Mouse (Mus musculus) ZHBTc4 (cell line): ENCODE measurements at regions not wholly inside any gene's neighbourhood (a gene's known extent, or its start where the extent isn't known, plus 50 kb on each side); places are given as distances from the start of the nearest gene placed in this dataset.

ENCODE experiments used
- DNase-seq: peaks from one replicate; pipeline ENCODE4 v3.0.0-alpha.2; 2011; ENCODE audit warnings: low read depth, low spot score

DNA sequence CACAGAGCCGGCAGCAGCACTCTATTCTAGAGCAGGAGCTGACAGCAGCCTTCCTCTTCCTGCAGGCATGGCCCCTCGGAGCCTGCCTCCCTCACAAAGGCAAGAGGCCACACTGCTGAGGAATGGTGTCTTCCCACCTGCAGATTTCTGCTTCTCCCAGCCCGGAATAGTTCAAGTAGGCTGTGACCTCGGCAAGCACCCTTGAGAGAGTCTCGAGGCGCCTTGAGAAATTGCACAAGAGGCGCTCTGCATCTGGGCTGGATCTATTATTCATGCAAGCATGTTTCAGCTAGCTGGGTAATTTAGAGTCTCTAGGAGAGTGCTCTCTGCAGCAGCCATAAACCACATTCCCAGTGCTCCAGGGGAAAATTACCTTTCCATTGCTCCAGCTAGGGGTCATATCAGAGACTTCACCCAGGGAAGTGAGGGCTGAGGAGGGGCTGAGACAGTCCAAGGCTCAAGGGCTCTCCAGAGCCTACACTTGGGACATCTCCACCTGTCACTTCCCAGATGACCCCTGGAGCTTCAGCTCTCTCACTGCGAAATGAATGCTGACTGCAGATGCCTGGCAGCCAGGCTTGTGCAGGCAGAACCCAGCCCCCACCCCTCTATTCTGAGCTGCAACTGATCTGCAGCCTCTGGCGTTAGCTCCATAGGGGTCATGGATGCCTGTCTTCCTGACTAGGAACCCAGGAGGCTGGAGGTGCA, 247.9 kb upstream of the Myt1l start:
- DNase-seq = no peak

DNA sequence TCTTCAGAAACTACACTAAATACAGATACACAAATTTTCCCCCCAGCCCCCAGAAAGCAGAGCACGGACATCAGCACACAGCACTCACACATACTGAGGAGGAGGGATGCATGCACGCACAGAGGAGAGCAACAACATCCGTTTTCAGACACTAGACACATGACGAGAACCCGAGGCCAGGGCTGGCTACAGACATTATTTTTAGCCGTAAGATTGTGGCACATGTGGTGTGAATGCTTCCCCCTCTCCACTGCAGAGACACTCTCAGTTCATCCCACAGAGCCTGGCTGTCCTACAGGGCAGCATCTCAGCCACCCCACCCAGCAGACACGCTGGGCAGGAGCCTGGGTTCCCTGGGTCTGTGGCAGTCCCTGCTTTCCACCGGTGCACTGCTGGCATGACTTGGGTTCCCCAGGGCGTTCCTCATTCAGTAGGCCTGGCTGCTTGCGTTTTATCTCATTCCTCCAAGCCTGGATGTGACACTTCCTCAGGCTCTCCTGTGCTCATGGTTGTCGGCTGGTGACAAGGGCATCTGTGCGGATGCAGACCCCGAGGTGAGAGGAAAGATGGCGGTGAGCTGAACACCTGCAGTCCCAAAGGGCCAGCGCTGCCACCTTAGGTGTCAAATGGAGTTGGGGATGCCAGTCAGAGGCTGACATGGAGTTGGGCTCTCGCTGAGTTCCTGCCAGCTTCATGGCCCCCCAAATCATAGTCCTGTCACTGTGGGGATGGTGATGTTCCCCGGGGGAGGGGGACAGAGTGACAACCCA, 247.1 kb upstream of the Myt1l start:
- DNase-seq = no peak

DNA sequence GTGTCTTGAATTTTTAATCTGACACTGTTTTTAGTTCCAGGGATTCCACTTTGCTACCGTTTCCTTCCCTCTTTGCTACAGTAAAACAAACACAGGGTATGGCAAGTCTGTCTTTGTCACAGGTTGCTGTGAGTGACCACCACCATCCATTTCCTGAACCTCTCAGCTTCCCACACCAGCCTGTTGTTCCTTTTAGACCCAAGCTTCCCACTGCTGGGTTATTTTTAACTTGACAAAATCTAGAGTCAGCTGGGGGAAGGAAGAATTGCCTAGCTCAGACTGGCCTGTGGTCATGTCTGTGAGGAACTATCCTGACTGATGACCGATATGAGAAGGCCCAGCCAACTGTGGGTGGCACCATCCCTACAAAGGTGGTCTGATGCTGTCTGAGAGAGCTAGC, 239.4 kb upstream of the Myt1l start:
- no peak for DNase-seq

DNA sequence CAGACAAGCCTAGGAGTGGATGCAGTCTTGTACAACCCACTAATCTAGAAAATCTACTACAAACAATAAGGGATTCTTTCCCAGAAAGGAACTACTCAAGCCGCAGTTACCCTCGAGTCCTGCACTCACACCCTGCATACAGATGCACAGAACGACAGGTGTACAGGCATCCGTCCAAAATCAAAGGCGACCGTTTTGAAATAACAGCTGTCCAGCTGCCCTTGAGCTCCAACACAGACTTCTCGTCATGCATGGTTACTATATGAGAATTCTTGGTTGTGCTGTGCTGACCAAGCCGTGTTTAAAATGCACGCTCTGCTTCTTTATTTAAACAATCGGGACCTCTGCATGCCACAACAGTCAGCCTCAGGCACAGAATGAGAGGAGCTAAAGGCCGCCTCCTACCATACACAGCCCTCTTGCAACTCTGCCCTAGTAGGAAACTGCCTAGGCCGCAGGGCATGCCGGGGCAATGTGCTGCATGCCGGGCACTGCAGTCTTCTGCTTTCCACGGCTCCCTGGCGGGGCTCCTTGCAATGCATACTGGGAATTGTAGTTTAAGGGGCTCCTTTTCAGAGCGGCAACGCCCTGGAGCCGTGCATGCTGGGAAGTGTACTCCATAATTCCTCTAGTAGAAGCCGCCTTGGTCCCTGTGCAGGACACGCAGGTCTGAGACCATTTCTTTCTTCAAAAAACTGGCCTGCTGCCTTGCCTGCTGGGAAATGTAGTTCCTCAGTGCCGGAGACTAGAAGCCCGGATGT, 237.4 kb upstream of the Myt1l start:
- DNase-seq = peak; percentile 97

DNA sequence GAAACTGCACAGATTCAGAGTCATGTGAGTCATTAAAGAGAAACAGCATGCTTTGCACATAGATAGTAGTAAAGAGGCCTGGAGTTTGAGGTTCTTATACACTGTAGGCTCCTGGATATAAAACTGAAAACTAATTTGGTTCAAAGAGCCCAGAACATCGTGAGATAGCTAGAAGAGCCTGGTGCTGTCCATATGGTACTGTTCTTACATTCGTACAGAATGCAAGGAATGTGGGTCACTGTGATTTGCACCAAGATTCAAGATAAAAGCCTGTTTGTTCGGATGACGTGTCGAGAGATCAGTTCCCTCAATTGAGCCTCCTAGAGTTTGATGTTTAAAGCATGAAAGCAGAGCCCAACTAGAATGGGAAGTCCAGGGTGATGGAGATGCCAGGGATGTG, 230.2 kb upstream of the Myt1l start:
- DNase-seq = no peak

DNA sequence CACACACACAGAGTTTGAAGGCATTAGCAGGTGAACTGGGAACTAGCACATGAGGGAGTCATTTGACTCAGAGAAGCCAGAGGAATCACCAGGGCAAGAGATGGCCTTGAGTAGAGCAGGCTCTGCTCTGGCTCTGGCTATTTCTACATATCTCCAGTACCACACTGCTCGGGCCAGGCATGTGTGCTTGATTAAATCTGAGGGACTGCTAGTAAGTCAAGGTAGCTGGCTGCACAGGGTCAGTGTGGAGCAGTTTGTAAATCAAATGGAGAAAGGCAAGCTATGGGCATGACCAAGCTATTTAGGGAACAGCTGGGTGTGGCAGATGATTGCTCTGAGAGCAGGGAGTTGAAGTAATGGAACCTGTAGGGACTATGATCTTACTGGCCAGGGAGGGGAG, 212.5 kb upstream of the Myt1l start:
- DNase-seq = no peak

DNA sequence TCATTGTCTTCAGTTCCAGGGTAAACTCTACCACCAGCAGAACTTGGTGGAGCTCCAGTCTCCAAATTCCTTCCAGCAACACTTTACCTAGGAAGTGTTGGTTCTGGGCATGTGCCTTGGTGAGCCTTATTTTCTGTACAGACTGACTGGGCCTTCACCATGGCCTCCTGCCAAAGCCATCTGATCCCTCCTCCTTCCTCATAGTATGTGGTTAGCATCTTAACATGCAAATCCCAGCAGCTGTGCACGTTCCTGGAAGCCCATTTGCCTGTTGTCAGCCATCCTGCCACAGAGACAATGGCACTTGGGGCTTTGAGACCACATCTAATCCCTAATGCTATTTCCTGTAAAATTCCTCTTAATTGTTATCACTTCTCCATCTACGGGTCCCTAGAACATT, 206.7 kb upstream of the Myt1l start:
- DNase-seq = no peak

DNA sequence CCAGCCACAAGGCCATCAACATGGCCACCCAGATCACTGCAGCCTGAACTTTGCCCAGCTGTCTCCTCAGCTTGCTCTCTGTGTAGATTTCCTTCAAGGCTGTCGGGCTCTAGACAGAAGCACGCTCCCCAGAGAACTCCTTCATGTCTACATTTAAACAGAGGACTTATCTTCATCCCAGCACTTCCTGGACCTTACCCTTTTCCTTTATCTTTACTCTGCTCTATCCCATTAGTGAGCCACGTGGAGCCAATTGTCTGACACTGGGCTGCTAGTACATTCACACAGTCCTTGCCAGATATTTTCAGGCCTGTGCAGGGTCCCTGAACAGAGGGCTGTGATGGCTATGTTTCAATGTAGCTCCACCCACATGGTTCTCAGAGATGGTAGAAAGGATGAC, 204.7 kb upstream of the Myt1l start:
- DNase-seq = no peak

DNA sequence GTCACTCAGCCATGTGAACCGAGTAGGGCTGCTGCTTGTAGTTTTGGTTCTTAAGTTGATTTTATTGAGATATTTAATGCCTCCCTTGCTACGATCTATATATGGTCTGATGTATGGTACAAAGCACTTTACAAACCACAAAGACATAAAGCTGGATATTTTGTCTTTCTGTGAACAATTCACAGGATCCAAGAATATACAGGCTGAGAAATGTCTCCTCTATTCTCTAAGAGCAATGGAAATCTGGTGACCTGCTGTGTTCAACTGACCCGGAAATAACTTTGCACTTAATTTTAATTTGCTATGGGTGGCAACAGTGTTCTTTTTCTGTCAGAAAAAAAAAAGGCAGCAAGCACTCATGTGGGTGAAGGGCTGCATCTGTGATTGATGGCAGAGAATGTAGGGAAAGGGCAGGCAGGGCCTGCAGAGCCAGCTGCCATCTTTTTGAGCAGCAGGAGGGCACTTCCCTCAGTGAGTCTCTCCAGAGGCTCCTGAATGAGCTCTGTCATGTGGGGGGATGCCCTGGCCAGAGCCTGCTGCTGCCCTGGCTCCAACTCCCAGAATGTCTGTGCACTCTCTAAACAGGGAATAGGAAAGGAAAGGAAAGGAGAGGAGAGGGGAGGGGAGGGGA, 192.2 kb upstream of the Myt1l start:
- DNase-seq = no peak

DNA sequence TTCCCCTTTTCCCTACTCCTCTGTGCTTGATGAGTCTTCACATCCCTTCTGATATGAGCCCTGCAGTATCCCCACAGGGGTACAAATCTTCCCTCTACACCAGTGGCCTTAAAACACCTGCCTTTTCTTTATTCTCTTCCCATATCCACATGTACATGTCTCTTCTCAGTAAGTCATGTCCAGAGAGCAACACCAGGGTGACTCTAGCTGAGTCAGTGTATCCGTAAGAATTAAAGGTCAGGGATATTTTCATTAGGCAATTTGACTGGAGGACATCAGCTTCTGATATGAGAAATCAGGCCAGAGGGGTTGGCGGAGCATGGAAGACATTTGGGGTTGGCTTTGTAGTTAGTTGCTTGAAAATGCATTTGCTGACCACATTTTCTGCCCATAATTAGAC, 190.8 kb upstream of the Myt1l start:
- no peak for DNase-seq

DNA sequence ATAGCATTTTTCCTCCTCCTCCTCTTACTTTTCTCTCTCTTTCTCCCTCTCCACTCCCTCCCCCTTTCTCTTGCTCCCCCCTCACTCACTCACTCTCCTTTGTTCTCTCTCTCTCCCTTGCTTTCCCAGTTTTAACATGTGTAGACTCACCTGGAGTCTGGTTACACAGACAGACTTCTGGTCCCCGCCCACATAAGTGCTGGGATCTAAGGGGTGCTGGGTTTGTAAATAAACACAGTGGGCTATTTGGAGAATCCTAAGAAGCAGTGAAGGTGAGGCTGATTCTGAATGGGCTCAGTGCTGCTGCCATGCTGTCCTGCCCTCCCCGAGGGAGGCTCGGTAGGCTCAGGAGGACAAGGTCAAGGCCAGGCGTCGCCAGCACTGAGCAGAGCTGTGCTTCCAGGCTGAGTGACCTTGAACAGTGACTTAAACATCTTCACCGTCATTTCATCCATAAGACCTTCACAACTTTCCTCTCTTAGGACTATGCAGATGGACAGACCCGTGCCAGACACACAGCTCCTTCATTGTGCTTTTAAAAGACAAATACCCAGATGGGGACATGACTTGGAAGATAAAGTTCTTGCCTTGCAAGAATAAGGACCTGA, 186.7 kb upstream of the Myt1l start:
- no peak for DNase-seq

DNA sequence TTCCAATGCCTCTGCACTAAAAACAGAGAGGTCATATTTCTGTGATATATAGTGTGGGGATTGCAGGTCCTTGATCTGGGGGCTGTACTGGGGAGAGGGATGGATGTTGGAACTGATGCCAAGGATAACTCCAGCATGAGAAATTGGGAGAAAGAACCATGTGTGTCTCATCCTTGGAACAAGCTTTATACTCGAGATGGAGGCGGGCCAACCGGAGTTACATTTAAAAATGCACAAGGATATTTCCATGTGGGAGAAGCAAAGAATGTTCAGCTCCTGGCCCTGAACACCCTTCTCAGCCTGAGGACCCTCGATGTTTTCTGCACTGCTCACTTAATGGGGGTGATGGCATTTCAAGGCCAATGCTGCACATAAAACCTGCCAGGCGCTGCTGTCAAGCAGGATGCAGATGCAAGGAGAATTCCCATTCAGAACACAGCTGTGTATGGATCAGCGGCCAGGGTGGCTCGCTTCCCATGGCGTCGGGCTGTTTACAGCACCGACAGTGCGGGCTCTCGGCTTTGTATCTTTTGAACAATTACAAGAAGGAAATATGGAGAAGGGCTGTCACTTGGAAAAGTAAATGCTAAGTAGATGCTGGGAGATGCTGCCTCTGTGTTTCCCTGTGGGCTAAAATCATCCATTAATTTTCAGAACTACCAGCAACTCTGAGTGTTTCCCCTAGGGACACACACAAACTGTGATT, 184.9 kb upstream of the Myt1l start:
- DNase-seq = no peak

DNA sequence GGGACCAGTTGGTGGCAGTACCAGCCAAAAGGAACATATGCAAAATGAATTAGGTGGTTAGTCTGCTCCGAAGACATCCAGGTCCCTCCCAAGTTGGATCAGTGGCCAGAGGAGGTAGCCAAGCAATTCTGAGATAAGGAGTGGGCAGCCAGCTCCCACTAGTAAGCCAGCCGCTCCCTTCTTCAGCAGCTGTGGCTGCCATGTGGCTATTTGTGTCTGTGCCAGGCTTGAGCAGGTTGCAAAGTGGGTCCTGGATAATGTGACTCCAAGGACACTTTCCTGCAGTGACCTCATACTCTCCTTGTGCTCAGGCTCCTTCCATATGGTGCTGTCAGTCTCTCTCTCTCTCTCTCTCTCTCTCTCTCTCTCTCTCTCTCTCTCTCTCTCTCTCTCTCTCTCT, 179.5 kb upstream of the Myt1l start:
- DNase-seq = no peak

DNA sequence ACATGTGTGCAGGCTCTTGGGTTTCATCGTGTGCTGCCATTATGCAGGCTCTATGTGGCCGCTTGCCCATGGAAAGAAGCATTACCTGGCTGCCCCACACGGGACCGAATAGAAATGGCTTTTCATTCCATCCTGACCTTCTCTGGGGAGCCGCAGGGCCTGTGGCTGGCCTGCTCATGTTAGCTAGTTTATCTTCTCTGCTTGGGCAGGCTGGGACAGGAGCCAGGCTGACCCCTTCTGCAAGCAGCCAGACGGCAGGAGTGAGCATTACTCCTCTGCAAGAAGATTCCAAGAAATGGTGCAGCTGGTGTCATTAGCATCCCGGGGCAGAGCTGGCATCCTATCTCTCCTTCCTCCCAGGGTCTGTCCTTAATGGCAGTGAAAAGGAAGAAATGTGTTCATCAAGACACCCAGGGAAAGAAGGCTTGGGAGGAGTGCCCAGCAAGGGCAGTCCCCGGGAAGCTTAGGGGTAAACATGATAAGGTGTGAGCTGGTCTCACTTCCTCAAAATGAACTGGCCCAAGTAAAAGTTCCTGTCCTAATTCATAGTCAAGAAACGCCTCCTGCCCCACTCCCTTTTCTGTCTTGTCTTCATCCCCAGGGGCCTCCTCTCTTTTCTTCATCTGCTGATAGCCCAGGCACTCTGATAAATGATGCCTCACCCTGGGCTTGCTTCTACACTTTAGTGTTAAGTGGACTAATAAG, 178.9 kb upstream of the Myt1l start:
- DNase-seq = no peak

DNA sequence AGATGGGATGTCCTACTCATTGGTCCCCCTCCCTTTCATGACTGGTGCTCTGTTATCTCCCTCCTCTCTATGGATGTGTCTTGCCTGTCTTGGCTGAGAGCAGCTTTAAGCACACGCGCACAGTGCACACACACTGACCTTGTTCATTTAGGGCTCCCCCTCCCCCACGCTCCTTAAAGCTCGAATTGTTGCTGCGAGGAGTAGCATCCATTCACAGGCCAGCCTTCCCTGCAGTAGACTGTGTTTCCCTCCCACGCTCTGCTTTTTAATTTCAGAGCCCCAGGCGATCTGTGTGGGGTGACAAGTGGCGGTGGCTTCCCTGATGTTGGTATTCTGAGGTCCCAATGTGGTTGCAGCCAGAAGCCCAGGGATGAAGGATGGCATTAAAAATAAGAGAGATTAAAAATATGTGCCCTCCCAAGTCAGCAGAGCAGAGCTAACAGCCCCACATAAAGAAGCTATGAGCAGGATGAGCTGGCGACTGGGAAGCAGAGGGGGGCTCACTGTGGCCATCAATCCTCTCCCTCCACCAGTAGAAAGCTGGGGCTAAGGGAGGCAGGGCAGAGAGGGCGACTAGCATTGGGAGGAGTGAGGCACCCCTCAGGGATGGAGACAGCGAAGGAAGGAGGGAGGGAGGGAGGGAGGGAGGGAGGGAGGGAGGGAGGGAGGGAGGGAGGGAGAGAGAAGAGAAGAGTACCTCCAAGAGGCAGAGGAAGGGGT, 174.2 kb upstream of the Myt1l start:
- DNase-seq = no peak

DNA sequence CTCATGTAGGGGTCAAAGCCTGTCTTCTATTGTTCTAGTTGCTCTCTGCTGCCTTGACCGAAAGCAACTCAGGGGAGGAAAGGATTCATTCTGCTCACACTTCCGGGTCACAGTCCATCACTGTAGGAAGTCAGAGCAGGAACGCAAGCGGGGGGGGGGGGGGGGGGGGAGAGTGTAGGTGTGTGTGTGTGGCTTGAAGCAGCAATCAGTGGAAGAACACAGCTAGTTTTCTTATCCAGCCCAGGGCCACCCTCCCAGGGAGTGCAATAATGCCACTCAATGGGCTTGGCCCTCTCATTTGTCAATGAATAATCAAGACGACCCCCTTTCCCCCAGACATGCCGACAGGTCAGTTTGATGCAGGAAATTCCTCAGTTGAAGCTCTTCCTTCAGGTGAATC, 173.4 kb upstream of the Myt1l start:
- DNase-seq = no peak

DNA sequence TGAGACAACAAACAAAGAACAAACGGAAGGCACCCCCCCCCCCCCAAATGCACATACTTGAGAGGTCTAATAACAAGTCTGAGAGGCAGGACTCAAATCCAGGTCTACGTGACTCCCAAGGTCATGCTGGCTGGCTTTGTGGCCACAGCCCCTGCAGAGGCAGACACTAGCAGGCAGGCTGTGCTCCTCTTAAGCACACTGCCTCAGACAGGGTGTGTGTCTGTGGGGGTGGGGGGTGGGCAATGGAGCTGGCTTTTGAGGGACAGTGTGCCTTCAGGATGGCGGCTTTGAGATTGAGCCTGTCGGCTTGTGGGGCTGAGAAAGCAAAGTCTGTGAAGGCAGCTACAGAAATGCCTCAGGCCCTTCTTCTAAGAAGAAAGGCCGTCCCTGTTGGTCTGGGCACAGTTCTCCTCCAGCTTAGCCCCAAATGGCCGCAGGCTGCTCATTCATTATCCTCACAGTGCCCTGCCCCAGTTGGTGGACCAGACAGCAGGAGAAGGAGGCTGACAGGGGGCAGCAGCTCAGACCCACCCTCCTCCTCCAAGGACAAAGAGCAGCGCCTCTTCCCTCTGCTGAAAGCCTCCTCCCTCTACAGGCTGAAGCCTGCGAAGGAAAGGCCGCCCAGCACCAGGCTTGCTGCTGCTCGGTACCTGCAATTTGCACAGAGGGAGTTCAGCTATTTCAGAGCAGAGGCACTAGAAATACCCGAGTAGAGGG, 171.3 kb upstream of the Myt1l start:
- DNase-seq = peak; percentile 66

DNA sequence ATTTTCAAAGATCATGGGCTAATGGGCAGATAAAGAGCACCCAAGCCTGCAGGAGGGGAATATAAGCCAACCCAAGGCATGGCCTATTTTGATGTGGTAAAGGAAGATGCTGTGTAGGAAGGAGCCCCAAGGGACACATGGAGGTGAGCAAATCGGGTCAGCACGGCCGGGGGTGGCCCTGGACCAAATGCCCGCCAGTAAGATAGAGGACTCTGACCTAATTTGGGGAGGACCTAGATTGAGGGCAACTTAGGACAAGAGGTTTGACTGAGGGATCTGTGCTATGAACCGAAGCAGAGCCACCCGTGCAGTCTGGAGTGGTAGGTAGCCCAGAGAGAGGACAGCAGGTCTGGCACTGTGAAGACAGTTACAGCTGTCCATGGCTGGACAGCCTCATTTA, 166.9 kb upstream of the Myt1l start:
- DNase-seq = no peak

DNA sequence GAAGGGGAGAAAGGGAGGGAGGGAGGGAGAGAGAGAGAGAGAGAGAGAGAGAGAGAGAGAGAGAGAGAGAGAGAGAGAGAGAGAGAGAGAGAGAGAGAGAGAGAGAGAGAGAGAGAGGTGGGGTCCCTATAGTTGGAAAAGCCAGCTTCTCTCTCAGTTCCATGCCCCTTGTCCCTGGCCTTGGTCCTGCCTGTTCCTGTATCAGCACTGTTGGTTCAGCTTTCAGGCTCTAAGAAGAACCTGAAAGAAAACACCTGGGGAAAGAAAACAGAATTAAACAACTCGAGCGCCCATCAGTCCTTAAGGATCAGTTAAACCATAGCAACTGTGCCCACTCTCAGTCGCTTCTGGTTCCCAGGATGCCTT, 160.5 kb upstream of the Myt1l start:
- peak; percentile 24 for DNase-seq
